9 mouse cellular contexts compared by ENCODE assay signal in the genomic region with DNA sequence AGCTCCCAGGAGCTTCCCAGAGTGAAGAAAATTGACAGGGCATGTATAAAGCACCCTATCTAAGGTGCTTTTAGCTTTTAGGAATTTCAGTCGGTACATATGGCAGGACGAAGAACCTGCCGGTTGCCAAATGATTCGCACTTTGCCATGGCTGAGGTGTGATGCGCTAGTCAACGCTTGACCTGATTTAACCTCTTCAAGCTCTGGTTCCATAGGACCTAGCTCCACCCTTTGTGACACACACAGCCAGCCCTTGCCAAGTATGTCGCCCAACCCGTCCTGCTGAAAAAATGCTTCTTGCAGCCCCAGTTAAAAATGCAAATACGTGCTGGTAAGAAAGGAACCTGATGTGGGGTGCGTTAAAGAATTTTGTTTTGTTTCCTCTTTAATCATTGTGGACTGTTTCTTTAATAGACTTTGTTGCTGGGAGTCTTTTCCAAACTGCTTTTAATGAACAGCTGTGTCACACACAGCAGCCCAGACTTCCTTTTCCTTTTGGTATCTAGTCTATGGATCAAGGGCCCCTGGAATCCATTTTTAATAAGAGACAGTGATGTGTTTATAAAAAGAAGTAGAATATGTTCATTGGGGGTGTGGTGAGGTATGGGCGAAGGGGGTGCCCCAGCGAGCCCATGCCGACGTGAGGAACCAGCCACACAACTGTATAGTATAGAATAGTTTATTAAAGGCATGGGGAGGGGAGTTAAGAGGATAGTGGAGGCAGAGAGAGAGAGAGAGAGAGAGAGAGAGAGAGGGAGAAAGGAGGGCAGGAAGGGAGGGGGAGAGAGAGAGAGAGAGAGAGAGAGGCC. TPM values are rescaled to one million over a fixed set of nuclear protein-coding genes. Genes with fewer than 3 reads are reported as not detected.
DNase-seq lines count a peak whose midpoint lies in the region; ATAC-seq lines count a peak whose summit lies in the region.
"Had no signal": no experiment of that assay in that cellular context is flagged by ENCODE, and none has a peak within 500 bp of the region (broad histone marks: within the 10 kb centered on the region; RNA-seq: fewer than 3 reads in every experiment).

No protein-coding gene starts in this region.

- peak overlapping the region; percentile 25; the same call in 1 of the 2 replicates for H3K4me2 ChIP-seq in midbrain, embryonic 15.5 days
- H3K4me2 ChIP-seq in midbrain, embryonic 14.5 days (ENCODE audit: low read length), result no peak overlapping the region
- peak overlapping the region; percentile 47 for H3K4me2 ChIP-seq in intestine, embryonic 14.5 days (ENCODE audit: low read length)
- peak overlapping the region; percentile 3; the same call in 1 of the 2 replicates for H3K4me2 ChIP-seq in limb, embryonic 11.5 days (ENCODE audit: low read depth, severe bottlenecking)
- H3K4me2 ChIP-seq in neural tube, embryonic 15.5 days, result peak overlapping the region; percentile 32

- no peak for ATAC-seq in midbrain, embryonic 15.5 days (replicated peaks)
- no peak for ATAC-seq in midbrain, embryonic 14.5 days (ENCODE audit: low FRiP score, low TSS enrichment)
- peak; percentile 61; the same call in 1 of the 2 replicates for ATAC-seq in intestine, embryonic 14.5 days (replicated peaks; ENCODE audit: low FRiP score, low TSS enrichment, low read depth)
- no peak for ATAC-seq in limb, embryonic 11.5 days (ENCODE audit: insufficient number of reproducible peaks, low FRiP score, low TSS enrichment, low read depth)
- no peak for ATAC-seq in neural tube, embryonic 15.5 days (ENCODE audit: low FRiP score)

- no peaks in the 10 kb centered on the region for H3K9me3 ChIP-seq in midbrain, embryonic 15.5 days
- H3K9me3 ChIP-seq in midbrain, embryonic 14.5 days (ENCODE audit: control insufficient read depth, low read length), result no peaks in the 10 kb centered on the region
- no peaks in the 10 kb centered on the region for H3K9me3 ChIP-seq in intestine, embryonic 14.5 days (ENCODE audit: control insufficient read depth, low read length)
- no peaks in the 10 kb centered on the region for H3K9me3 ChIP-seq in limb, embryonic 11.5 days (ENCODE audit: control insufficient read depth, low read length)
- H3K9me3 ChIP-seq in neural tube, embryonic 15.5 days (replicated peaks), result no peaks in the 10 kb centered on the region

- no peaks in the 10 kb centered on the region for H3K4me1 ChIP-seq in midbrain, embryonic 15.5 days
- H3K4me1 ChIP-seq in midbrain, embryonic 14.5 days (ENCODE audit: control insufficient read depth, insufficient read depth, low read length), result no peaks in the 10 kb centered on the region; the same call in 1 of the 2 replicates
- peaks cover 6% of the 10 kb centered on the region for H3K4me1 ChIP-seq in intestine, embryonic 14.5 days (replicated peaks; ENCODE audit: control insufficient read depth, insufficient read depth, low read length)
- H3K4me1 ChIP-seq in limb, embryonic 11.5 days (ENCODE audit: control insufficient read depth, insufficient read depth, low read length), result peaks cover 2% of the 10 kb centered on the region; the same call in 1 of the 2 replicates
- peaks cover 4% of the 10 kb centered on the region; the same call in 1 of the 2 replicates for H3K4me1 ChIP-seq in neural tube, embryonic 15.5 days

- no peaks in the 10 kb centered on the region for H3K36me3 ChIP-seq in midbrain, embryonic 15.5 days (replicated peaks)
- no peaks in the 10 kb centered on the region for H3K36me3 ChIP-seq in midbrain, embryonic 14.5 days (ENCODE audit: control insufficient read depth, insufficient read depth, low read length)
- no peaks in the 10 kb centered on the region for H3K36me3 ChIP-seq in intestine, embryonic 14.5 days (ENCODE audit: control insufficient read depth, insufficient read depth, low read length)
- H3K36me3 ChIP-seq in limb, embryonic 11.5 days (ENCODE audit: control insufficient read depth, insufficient read depth, low read length), result no peaks in the 10 kb centered on the region
- no peaks in the 10 kb centered on the region for H3K36me3 ChIP-seq in neural tube, embryonic 15.5 days

- WGBS in midbrain, embryonic 15.5 days, result 81% methylated on average over 14 of the region's 14 CpGs
- WGBS in midbrain, embryonic 14.5 days, result 82% methylated on average over 14 of the region's 14 CpGs
- 56% methylated on average over 14 of the region's 14 CpGs for WGBS in intestine, embryonic 14.5 days
- 73% methylated on average over 14 of the region's 14 CpGs for WGBS in limb, embryonic 11.5 days
- WGBS in neural tube, embryonic 15.5 days, result 77% methylated on average over 14 of the region's 14 CpGs

- H3K27ac ChIP-seq in midbrain, embryonic 15.5 days, result no peak overlapping the region
- no peak overlapping the region for H3K27ac ChIP-seq in midbrain, embryonic 14.5 days (replicated peaks; ENCODE audit: low read depth, low read length)
- peak overlapping the region; percentile 59 for H3K27ac ChIP-seq in intestine, embryonic 14.5 days (ENCODE audit: low read depth)
- no peak overlapping the region for H3K27ac ChIP-seq in limb, embryonic 11.5 days (replicated peaks; ENCODE audit: low read depth, low read length)
- H3K27ac ChIP-seq in neural tube, embryonic 15.5 days (replicated peaks), result no peak overlapping the region

- no peaks in the 10 kb centered on the region for H3K27me3 ChIP-seq in midbrain, embryonic 15.5 days (replicated peaks)
- no peaks in the 10 kb centered on the region for H3K27me3 ChIP-seq in midbrain, embryonic 14.5 days (ENCODE audit: control insufficient read depth, insufficient read depth, low read length)
- no peaks in the 10 kb centered on the region for H3K27me3 ChIP-seq in intestine, embryonic 14.5 days (replicated peaks; ENCODE audit: control insufficient read depth, insufficient read depth, low read length)
- no peaks in the 10 kb centered on the region for H3K27me3 ChIP-seq in limb, embryonic 11.5 days (ENCODE audit: control insufficient read depth, insufficient read depth, low read length)
- H3K27me3 ChIP-seq in neural tube, embryonic 15.5 days (replicated peaks), result no peaks in the 10 kb centered on the region

- H3K9ac ChIP-seq in midbrain, embryonic 15.5 days, result no peak overlapping the region
- H3K9ac ChIP-seq in midbrain, embryonic 14.5 days (replicated peaks; ENCODE audit: low read length), result no peak overlapping the region
- no peak overlapping the region for H3K9ac ChIP-seq in intestine, embryonic 14.5 days (ENCODE audit: low read length)
- no peak overlapping the region for H3K9ac ChIP-seq in limb, embryonic 11.5 days (ENCODE audit: low read length)
- H3K9ac ChIP-seq in neural tube, embryonic 15.5 days (replicated peaks), result no peak overlapping the region

- no peak overlapping the region for H3K4me3 ChIP-seq in midbrain, embryonic 15.5 days
- no peak overlapping the region for H3K4me3 ChIP-seq in midbrain, embryonic 14.5 days (replicated peaks; ENCODE audit: low read depth, low read length)
- H3K4me3 ChIP-seq in intestine, embryonic 14.5 days (ENCODE audit: low read depth, low read length), result no peak overlapping the region
- H3K4me3 ChIP-seq in limb, embryonic 11.5 days (ENCODE audit: low read depth, low read length), result no peak overlapping the region
- no peak overlapping the region for H3K4me3 ChIP-seq in neural tube, embryonic 15.5 days (replicated peaks)

- no peak for DNase-seq in midbrain, embryonic 14.5 days
- DNase-seq in intestine, embryonic 14.5 days (ENCODE audit: low spot score), result no peak
- DNase-seq in limb, embryonic 11.5 days (ENCODE audit: low spot score), result no peak
- no peak for DNase-seq in gastrocnemius, adult 18-20 months (ENCODE audit: low spot score)
- DNase-seq in frontal cortex, postnatal 14 days (ENCODE audit: low spot score in 2 of 2), result no peak
- no peak for DNase-seq in cerebellum, postnatal 4 days (ENCODE audit: low spot score in 2 of 2)
- DNase-seq: thymus, adult 18-20 months had no signal

RNA-seq across cellular contexts. Expression of a gene that starts 34.0 kb away (rescaled TPM):
- 5.9 and 7.1 TPM in 2 replicates for polyA plus RNA-seq in midbrain, embryonic 15.5 days (2015; fragmentation: Nextera tagmentation; extraction: Ambion mirVana)
- 3.9 and 5.4 TPM in 2 replicates for polyA plus RNA-seq in midbrain, embryonic 14.5 days (2014; fragmentation: Nextera tagmentation; extraction: Ambion mirVana)
- polyA plus RNA-seq in intestine, embryonic 14.5 days (2014; fragmentation: Nextera tagmentation; extraction: Ambion mirVana), result 66.6 and 85.8 TPM in 2 replicates
- 38.3 and 45.1 TPM in 2 replicates for polyA plus RNA-seq in limb, embryonic 11.5 days (2014; fragmentation: Nextera tagmentation; extraction: Ambion mirVana)
- 4.1 and 12.9 TPM in 2 replicates for polyA plus RNA-seq in neural tube, embryonic 15.5 days (2015; fragmentation: Nextera tagmentation; extraction: Ambion mirVana)
- total RNA-seq in gastrocnemius, adult 18-20 months (2021), result 1 to 10 TPM; 2.5 to 2.9 TPM

RNA-seq across cellular contexts. Expression of a gene that starts 47.3 kb away (rescaled TPM):
- 49.8 and 58.2 TPM in 2 replicates for polyA plus RNA-seq in midbrain, embryonic 15.5 days (2015; fragmentation: Nextera tagmentation; extraction: Ambion mirVana)
- 49.0 and 57.3 TPM in 2 replicates for polyA plus RNA-seq in midbrain, embryonic 14.5 days (2014; fragmentation: Nextera tagmentation; extraction: Ambion mirVana)
- 39.7 and 46.7 TPM in 2 replicates for polyA plus RNA-seq in intestine, embryonic 14.5 days (2014; fragmentation: Nextera tagmentation; extraction: Ambion mirVana)
- 63.1 and 66.3 TPM in 2 replicates for polyA plus RNA-seq in limb, embryonic 11.5 days (2014; fragmentation: Nextera tagmentation; extraction: Ambion mirVana)
- polyA plus RNA-seq in neural tube, embryonic 15.5 days (2015; fragmentation: Nextera tagmentation; extraction: Ambion mirVana), result 46.0 and 51.3 TPM in 2 replicates
- 10 to 100 TPM; 45.7 to 50.2 TPM for total RNA-seq in gastrocnemius, adult 18-20 months (2021)
